21 mouse cellular contexts compared by ENCODE assay signal in genomic region chr14:86736646-86737045, GRCm38 (mm10).
DNase-seq lines count a peak whose midpoint lies in the region; ATAC-seq lines count a peak whose summit lies in the region.
"Had no signal": no experiment of that assay in that cellular context is flagged by ENCODE, and none has a peak within 500 bp of the region (broad histone marks: within the 10 kb centered on the region; RNA-seq: fewer than 3 reads in every experiment).

No protein-coding gene starts in this region.

- WGBS in hindbrain, embryonic 10.5 days, result 86% methylated on average over 1 of the region's 1 CpGs

- H3K4me3 ChIP-seq in hindbrain, embryonic 10.5 days, result no peak overlapping the region
- H3K4me3 ChIP-seq: embryonic facial prominence, embryonic 13.5 days; forebrain, embryonic 13.5 days; gastrocnemius, adult 2 months; heart, embryonic 12.5 days; hindbrain, embryonic 15.5 days had no signal

- H3K4me1 ChIP-seq in hindbrain, embryonic 10.5 days (replicated peaks), result peaks cover 7% of the 10 kb centered on the region
- H3K4me1 ChIP-seq: embryonic facial prominence, embryonic 13.5 days; forebrain, embryonic 13.5 days; heart, embryonic 12.5 days; hindbrain, embryonic 15.5 days had no signal

- no peaks in the 10 kb centered on the region for H3K9me3 ChIP-seq in hindbrain, embryonic 10.5 days
- H3K9me3 ChIP-seq: embryonic facial prominence, embryonic 13.5 days; forebrain, embryonic 13.5 days; G1E; heart, embryonic 12.5 days; hindbrain, embryonic 15.5 days had no signal

- H3K27ac ChIP-seq in hindbrain, embryonic 10.5 days, result no peak overlapping the region
- H3K27ac ChIP-seq: embryonic facial prominence, embryonic 13.5 days; forebrain, embryonic 13.5 days; gastrocnemius, adult 2 months; hindbrain, embryonic 15.5 days had no signal

- H3K27me3 ChIP-seq in hindbrain, embryonic 10.5 days (ENCODE audit: insufficient read depth, poor library complexity, severe bottlenecking), result no peaks in the 10 kb centered on the region
- H3K27me3 ChIP-seq: embryonic facial prominence, embryonic 13.5 days; forebrain, embryonic 13.5 days; heart, embryonic 12.5 days; hindbrain, embryonic 15.5 days had no signal

- H3K36me3 ChIP-seq in hindbrain, embryonic 10.5 days, result no peaks in the 10 kb centered on the region
- H3K36me3 ChIP-seq: embryonic facial prominence, embryonic 13.5 days; heart, embryonic 12.5 days; hindbrain, embryonic 15.5 days had no signal

- ATAC-seq in CD4-positive, CD25-positive, alpha-beta regulatory T cell, adult 4 months, result peak; percentile 95
- peak; percentile 60; the same call in 1 of the 2 replicates for ATAC-seq in neutrophil, adult 5-6 weeks (ENCODE audit: extremely low read depth, insufficient number of reproducible peaks, low FRiP score, poor library complexity, severe bottlenecking)
- ATAC-seq in erythroid progenitor cell, adult 5-6 weeks (replicated peaks; ENCODE audit: low FRiP score, poor library complexity, severe bottlenecking), result no peak
- ATAC-seq: forebrain, embryonic 13.5 days; forebrain, postnatal 0 days had no signal

- DNase-seq in CD4-positive helper T cell, adult 2 months (ENCODE audit: low read depth, low spot score), result peak; percentile 70
- peak; percentile 67 for DNase-seq in induced T-regulatory cell, adult 2 months (ENCODE audit: low read depth)
- DNase-seq in cerebellum, adult 9-11 months, result no peak
- no peak for DNase-seq in hindbrain, embryonic 10.5 days (ENCODE audit: low spot score)
- DNase-seq: adrenal gland, adult 2 months; adrenal gland, postnatal 36 days; B cell, adult 2 months; cerebellum, adult 2 months; cerebellum, postnatal 25 days; forebrain, postnatal 0 days; gastrocnemius, adult 2 months; gastrocnemius, postnatal 25 days; kidney, adult 11 months had no signal

Comparison
In these comparisons a context has a peak if more than half of its experiments do, and no peak if none do; other contexts are left out.
1. DNase-seq: peak in CD4-positive helper T cell, adult 2 months (single experiment) and induced T-regulatory cell, adult 2 months (single experiment); none in cerebellum, adult 9-11 months (single experiment) and hindbrain, embryonic 10.5 days (single experiment).